Mouse (Mus musculus) ovary, postnatal 10 days (tissue): ENCODE results near the gene Mgat4a.
A peak's percentile ranks its signal among the peaks of the same experiment; 100 is the strongest.

Experiments used
- DNase-seq: peaks from one replicate; pipeline ENCODE4 v3.0.0; 2022; ENCODE audit warnings: low spot score

Mgat4a gene

DNA sequence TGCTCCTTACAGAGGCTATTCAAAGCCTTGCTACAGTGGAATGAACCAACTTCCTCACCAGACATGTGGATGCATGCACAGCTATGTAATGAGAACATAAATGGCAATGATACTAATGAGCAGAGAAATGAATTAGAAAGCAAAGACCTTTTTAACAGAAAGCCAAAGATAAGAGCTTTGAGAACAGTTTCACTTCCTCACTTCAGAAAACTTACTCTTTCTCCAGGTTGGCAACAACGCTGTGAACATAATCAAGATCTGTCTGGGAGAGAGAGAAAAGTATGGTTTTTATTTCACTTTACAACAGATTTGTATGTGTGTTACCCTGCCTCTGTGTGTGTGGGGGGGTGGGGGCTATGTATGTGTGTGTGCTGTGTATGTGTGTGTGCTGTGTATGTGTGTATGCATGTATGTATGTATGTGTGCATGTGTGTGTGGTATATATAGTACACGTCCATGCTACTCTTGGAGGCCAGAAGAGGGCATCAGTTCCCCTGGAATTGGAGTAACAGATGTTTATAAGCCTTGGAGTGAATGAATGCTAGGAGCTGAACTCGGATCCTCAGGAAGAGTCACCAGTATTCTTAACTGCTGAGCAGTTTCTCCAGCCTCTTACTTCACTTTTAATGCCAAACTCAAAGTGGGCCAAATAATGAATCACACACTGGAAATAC lies 74.4 kb downstream of the Mgat4a start:
- no peak for DNase-seq

DNA sequence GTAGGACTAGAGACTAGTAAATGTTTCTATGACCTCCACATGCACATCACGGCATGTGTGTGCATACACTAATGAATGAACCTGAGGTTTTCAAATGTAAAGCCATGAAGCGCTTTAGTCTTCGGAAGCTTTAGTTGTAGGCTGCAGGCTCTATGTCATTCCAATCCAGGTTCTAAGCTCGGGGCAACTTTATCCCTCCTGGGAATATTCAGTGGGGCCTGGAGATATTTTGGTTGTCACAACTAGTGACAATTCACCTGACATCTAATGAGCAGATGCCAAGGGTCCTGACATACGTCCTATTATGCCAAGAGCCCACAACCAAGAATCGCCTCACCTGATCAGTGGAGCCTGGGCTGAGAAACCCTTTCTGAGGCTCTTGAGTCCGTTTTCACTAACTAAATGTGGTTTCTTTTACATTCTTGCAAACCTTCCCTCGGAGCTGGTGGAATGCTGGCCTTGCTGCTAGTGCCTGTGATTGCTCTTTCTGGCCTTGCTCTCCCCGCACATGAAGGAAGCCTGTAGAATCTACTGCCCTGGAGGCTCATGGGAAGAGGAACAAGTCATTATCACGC lies 75.9 kb downstream of the Mgat4a start:
- DNase-seq = no peak

DNA sequence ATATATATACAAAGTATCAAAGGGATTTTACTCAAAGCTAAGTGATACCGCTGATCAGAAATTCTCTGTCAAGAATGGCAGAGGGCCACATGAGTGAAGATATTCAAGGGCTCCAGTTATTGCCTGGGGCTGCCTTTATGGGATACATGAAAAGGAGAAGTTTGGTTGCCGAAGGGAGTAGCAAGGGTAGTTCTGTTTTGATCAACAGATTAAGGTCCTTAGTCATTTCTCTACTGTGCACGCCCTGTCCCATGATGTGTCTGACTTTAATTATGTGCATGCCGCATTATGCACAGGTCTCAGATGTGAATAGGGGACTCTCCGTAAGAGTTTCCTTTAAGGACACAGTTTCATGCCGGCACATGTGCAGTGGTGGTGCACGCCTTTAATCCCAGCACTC lies 83.3 kb downstream of the Mgat4a start:
- DNase-seq = no peak

DNA sequence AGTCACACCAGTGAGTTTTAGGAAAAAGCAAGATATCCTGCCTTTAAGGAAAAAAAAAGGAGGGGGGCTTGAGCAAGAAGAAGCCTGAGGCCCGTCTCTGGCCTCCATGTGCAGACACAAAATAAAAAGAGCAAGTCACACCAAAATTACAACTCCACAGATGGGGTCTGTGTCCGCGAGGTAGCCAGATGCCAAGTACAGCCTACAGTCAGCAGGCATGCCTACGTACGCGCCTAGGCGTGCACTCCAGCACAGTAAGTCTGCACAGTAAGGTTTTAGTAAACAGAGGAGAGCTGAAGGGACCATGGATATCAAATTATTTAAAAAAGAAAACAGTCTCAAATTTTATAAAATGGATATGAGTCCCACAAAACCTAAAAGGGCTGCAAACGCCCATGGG lies 89.5 kb downstream of the Mgat4a start:
- no peak for DNase-seq

DNA sequence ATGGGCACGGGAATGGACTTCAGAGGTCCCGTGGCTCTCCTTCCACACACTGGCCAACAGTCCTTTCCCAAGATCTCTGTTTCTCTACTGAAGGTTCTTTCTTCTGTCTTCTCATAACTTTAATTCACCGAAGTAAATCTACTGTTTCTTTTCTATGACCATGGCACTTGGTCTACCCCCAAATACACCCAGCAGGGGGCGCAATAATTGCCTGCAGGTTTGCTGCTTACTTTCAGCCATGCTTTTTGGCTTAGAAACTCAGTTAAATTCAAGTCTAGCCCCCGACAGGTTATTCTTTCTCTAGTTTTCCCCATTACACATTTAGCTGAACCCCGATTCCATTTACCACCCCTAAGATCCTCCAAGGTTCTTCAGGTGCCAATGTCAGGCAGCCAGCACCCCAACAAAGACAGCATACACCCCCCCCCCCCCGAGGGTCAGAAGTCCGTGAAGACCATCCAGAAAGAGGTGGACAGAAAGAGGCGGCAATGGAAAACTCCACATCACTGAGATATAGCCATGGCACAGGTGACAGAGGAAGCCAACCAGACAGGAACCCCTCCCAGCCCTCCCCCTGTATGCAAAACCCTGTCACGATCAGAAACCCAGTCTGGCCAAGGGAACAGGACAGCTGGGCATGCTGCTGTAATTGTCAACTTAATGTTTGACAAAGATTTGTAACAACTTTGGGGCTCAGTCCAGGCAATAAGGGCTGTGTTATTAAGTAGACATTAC lies 92.3 kb downstream of the Mgat4a start:
- peak; percentile 11 for DNase-seq

DNA sequence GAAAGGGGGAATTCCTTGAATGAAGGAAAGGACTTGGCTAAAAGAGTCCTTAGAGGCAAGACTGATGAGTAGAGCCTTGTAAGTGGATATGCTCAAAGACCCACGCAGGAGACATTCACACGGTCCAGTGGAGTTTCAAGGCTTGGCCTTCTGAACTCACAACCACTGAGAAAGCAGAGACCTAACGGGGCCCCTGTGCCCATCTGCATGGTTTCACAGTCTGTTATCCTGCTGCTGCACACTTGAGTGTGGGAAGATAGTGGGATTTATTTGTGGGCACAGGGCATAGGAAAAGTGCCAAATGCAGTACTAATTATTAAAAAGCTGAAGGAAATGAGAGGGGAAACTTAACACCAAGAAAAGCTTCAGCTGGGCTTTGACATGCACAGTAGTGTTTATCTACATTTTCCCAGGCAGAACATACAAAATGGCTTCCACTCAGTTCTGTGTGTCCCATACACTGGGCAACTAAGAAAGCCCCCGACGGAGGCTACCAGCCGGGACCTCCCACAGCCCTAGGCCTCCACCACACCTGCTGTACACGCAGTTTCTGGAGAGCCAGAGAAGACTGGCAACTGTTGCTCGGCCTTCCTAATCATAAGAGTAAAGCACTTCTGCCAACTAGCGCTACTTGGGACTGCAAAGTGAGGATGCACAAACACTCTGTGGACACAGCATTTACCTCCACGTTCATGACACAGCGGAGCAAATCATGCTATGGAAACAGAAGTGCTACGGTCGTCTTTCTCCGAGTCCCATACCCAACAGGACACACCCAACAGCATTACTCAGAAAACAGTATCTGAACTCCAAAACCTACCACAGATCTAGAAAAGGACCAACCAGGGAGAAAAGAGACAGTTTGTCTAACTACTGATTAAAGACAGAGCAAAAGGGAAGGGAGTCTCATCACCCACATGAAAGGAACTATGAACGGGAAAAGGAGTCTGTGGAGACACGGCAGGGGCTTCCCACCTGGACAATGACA lies 97.7 kb downstream of the Mgat4a start:
- DNase-seq = no peak

GRCm38 (mm10) chr1:37436419-37436818 lies 104.4 kb downstream of the Mgat4a start:
- no peak for DNase-seq

GRCm38 (mm10) chr1:37430297-37430840 lies 110.4 kb downstream of the Mgat4a start:
- no peak for DNase-seq

DNA sequence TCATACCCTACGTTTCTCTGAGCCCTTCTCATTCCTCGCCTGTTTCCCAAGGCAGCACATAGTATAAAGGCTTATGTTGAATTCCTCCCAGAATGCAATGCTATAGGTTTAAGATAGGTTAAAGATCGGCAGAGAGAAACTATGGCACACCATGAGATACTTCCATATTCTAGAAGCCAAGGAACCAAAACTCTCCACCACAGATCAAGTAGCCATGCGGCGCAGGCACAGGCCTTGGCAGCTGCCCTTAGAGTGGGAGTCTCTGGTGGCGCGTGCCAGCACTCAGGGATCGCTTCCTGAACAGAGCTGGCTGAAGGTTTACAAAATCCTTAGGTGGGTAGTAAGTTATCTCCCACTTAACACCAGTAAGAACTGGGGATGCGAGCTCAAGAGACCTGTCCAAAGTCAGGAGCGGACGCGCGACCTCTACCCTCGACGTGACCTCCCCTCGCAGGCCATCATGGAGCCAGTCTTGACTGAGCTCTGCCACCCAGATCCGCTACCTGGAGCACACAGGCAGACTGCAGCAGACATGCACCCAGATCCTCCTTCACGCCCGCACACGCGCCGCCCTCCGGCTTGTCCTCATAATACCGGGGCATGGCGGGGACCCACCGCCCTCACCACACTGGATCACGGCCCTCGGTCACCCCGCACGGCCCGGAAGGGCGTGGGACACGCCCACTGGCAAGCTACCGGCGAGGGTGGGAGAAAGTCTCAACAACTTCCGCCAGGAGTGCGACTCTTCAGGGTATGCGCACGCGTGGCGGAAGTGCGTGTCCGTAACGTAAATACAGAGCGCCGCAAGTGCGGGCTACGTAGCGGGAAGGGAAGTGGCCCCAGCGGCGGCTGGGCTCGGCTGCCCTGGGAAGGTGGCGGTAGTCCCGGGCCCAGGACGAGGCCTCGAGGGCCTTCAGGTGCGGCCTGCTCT lies 111.2 kb downstream of the Mgat4a start, which contains the start of the genes Coa5 and Unc50:
Gene Coa5 (minus strand): TSS at position 738 of the 931 bp plus-strand sequence.
Gene Unc50 (plus strand): TSS at position 774 of the 931 bp plus-strand sequence.
- peak; percentile 77 for DNase-seq

GRCm38 (mm10) chr1:37428911-37429310 lies 111.9 kb downstream of the Mgat4a start:
- no peak for DNase-seq

DNA sequence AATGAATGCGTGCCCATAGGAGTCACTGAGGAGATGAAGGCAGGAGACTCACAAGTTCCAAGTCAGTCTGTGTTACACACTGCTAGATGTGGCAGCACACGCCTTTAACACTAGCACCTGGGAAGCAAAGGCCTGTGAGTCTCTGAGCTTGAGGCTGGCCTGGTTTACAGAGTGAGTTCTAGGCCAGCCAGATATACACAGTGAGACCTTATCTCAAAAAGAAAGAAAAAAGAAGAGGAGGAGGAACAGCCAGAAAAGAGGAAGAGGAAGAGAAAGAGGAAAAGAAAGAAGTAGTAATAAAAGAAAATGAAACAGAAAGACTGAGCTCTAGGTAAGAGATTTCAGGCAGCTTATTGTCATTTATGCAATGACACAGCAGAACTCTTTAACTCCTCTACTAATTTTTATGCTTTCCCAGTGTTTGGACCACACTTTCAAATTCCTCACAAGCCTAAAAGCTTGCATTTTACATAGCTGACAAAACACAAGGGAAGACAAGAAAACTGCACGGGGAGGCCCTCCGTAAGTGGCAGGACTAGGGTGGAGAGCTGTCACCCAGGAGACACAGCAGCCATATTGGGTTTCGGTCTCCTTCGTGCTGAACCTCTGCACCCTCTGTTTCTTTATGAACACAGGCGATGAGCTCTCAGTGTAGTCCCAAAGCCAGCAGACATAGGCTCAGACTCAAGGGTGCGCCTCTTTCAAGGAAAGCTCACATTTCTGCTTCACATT lies 113.5 kb downstream of the Mgat4a start:
- no peak for DNase-seq

DNA sequence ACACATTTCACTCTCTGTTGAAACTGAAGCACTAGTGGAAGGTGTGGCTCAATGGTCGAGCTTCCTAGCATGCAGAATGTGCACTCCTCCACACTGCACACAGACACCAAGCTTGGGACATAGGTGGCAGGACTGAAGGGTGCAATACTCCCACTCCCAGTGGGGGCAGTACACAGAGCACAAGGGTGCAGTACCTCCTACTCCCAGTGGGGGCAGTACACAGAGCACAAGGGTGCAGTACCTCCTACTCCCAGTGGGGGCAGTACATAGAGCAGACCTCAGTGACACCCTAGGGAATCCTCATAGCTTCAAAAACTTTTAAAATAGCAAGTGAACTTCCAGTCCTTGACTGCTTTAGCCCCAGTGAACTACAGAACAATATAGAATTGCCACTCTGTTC lies 121.4 kb downstream of the Mgat4a start:
- DNase-seq = no peak

- no peak for DNase-seq
These were observed 125.4 kb downstream of the Mgat4a start for GRCm38 (mm10) chr1:37415394-37415793.

DNA sequence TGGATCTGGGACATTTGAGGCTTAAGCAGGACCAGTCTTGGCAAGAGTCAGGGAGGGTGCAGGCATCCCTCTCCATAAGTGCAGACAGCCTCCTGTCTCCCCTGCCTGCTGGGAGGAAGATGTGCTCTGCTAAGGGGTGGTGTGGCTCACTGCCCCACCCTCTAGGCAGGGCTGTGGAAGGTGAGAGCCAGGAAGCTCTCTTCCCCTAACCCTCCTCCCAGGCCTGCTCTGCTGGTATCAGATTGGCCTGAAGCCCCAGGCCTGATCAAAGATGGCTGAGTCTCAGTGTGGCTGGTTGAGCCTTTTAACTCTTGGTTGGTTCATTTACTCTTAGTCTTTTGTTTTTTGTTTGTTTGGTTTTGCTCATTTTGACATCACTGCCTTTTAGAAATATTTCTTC lies 131.2 kb downstream of the Mgat4a start:
- no peak for DNase-seq

DNA sequence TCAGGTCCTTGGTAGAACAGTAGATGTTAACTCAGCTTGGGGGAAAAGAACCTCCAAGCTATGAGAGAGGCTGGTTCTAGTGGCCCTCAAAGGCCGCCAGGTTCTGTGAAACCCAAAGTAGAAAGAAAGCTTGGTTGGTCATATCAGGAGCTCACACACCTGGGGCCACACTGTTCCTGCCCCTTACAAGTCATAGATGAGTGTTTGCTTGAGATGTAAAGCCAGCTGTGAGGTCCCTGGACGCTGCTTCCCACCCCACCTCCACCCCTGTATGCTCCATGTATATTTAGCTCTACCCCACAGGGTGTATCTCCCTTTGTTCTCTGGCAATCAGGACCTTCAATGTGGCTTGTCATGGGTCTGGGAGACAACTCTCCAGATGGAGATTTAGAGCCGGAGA lies 132.1 kb downstream of the Mgat4a start:
- no peak for DNase-seq

DNA sequence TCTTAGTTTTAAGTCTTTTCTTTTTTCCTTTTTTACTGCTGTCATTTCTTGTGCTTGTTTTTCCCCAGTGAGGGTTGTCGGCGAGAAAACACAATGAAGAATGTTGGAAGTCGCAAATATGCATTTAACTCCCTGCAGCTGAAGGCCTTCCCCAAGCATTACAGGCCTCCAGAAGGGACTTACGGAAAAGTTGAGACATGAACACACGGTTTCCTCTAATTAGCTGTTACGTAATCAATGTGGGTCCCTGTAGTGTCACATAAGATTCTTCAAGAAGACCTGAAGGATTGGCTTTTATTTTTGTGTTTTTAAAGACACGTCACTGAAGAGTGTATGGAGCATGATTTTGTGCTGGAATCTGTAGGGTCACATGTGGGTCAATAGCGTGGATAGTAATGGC lies 132.8 kb downstream of the Mgat4a start:
- DNase-seq = no peak

GRCm38 (mm10) chr1:37407228-37407627 lies 133.6 kb downstream of the Mgat4a start:
- DNase-seq = no peak

GRCm38 (mm10) chr1:37405137-37405536 lies 135.7 kb downstream of the Mgat4a start:
- DNase-seq = no peak

DNA sequence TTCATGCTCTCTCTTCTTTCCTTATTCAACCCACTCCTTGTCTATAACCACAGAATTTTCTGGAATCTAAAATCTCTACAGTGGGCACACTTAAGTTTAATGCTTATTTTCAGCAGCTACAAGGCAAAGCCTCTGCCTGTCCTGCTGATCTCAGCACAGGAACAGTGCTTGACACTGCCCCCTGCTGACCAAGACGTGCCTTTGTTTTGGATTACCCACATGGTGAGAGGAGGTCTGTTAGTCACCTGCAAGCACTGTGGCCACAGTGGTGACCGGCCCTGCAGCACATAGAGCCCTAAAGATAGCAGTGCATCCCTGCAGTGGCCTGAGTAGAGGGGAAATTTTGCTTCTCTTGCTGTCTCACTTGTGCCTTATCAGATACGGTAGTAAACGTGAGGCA lies 139.1 kb downstream of the Mgat4a start:
- DNase-seq = no peak

DNA sequence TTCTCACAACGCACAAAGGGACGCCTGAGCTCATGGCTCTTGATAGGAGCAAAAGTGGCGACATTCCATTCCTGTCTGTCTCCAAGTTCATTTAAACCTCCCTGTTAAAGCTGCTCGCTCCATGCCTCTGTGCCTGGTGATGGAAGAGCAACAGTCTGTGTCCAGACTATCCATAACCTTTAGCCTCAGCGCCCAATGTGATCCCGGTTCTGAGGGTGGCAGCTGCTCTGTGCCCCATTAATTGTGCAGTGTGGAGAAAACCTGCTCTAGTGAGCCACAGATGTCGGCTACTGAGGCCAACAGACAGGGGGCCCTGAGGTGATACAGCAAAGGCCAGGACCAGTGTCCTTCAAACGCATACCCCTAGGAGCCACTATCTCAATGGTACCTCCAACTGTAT lies 141.1 kb downstream of the Mgat4a start:
- DNase-seq = no peak
